Mouse (Mus musculus): ENCODE measurements around the gene Arhgap24.
A peak's percentile ranks its signal among the peaks of the same experiment; 100 is the strongest.

Gene Arhgap24

DNA sequence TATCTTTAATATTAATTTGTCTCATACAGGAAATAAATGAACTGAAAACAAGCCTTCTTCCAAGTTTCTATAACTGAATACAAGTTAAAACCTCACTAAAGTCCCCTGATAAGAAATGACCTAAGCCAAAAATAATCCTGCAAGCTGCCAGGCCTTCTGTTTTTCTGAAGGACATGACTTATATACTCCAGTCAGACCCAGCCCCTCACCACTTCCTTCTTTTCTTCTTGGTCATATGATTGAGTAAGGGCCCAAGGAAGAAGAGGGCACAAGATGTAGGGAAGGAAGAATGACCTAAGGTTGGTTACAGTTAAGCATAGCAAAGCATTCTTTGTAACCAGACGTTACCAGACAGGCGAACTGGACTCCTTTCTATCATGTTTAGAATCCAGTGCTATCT lies 21.1 kb downstream of the Arhgap24 start:
- no peak for DNase-seq (ENCODE audit: low spot score in 2 of 2)

DNA sequence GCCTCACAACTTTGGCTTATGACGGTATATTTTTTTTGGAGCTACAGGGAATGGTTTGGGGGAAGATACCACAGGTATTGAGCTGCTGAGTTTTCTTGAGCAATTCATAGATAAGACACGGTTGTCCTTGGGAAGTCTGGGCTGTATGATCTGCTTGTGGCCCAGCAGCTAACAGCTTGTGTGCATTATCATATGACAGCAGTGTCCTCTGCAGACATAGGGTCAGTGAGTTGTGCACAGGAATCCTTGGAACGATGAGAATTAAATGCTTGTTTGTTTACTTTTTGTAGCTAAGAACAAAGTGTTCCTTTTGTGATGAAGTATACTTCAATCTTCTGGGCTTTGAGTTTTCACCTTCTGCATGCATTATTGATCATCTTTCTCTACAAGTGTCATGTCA lies 21.9 kb downstream of the Arhgap24 start:
- no peak for DNase-seq (ENCODE audit: low spot score in 2 of 2)

DNA sequence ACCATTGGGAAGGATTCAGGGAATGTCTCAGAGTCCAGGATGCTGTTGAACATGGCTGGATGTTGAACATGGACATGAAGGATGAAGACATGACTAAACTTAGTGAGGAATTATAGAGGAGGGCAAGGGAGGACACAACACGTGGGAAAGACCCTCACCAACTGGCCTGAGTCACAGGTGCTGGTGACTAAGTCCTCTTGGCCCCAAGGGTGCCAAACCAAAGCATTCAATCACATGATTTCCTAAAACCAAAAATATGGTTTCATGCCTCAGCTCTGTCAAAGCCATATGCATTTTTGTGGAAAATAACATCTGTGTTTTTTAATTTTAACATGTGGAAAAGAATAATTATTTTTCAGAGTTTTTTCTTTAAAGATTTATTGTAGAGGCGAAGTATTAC lies 22.7 kb downstream of the Arhgap24 start:
- no peak for DNase-seq (ENCODE audit: low spot score in 2 of 2)

DNA sequence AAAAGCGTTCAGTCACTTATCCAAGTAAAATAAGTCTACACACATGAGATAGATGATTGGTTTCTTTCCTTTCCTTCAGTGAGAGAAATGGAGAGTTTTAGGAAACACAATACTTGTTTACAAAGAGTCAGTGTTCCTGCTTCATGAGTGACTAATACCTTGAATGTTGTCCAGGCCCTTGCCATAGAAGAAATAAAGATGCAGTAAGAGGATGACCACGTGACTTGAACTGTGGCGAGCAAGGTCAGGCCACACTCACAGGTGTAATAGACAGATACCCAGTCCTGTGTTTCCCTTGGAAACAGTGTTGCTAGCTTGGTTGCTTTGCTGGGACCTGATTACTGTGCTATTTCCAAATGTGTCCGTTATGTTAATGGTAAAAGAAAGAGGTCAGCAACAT lies 23.4 kb downstream of the Arhgap24 start:
- no peak for DNase-seq (ENCODE audit: low spot score in 2 of 2)

DNA sequence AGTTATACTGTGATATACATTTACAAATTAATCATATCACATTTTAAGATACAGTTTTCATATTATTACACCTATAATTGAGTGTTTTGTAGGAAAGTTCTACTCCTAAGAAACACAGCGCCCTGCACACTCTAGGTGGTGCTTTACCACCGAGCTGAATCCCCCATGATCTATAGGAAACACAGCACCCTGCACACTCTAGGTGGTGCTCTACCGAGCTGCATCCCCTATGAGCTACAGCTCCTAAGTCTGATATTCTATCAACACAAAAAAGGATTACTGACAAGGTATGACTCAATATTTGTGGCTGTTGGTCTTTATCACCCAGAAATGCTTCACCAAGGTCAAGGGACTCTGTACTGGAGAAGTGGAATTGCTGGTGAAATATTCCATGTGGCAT lies 27.0 kb downstream of the Arhgap24 start:
- DNase-seq (ENCODE audit: low spot score in 2 of 2), result no peak

DNA sequence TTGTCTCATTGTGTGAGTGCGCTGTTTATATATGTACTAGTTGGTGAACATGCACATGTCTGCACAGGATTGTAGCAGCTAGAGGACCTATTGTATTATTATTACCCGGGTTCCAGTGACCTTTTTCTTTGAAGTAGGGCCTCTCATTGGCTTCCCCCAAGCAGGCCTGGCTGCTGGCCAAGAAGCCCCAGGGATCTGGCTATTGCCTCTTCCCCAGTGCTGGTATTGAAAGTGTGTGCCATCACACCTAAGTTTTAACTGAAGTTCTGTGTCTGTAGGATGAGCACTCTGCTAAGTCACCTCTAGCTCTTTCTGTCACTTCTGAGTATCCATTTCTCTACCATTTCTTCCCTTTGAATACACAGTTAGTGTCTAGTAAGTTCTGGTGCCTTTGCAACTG lies 28.2 kb downstream of the Arhgap24 start:
- no peak for DNase-seq (ENCODE audit: low spot score in 2 of 2)

DNA sequence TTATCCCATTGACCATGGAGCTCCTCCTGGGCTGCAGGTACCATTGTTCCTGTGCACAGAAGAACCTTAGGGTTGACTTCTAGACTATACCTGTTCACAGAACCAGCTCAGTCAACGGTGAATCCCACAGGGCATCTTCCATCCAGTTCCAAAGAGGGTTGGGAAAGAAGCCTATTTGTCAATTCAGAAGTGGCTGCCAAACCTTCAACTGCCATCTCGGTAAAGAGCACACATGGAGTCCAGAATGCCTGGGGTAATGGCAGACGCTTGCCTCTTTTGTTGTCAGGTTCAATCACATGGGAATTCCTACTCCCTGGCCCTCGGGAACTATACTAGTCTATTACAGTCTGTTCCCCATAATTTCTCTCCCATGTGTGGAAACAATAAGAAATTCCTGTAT lies 30.5 kb downstream of the Arhgap24 start:
- peak in 1 of 2 experiments; percentile 26 for DNase-seq (ENCODE audit: low spot score in 2 of 2)

DNA sequence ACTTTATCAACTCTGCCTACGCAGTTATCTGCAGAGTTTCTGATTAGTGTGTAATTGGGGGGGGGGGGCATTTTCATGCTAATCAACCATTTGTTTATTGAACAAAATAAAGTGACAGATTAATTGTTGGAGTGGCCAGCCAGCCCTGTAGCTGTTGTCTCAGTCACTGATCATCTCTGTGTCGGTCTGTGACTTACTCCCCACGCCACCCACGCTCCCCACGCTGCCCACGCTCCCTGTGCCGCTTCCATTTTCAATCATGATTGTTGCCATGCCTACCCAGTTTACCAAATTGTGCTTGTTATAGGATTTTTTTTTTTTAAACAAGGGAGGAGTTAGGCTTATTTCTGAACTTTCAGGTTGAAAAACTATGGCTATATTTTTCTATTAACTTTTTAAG lies 34.3 kb downstream of the Arhgap24 start:
- DNase-seq (ENCODE audit: low spot score in 2 of 2), result no peak

DNA sequence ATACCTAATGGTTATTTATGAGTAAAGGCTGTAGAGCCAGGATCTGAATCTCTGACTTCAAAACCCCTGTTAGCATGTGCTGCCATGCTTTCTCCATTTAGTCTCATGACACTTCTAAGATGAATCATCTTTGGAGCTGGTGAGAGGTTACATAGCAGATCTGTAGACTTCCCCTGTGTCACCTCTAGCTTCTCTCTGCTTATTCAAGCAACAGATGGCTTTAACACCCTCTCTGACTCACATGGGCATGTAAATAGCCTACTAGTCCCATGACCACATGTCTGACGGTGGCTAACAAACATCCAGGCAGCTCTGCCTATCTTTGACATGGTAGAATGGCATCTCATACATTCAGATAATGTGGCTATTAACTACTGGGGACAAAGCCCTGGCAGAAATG lies 39.3 kb downstream of the Arhgap24 start:
- DNase-seq (ENCODE audit: low spot score in 2 of 2), result no peak

DNA sequence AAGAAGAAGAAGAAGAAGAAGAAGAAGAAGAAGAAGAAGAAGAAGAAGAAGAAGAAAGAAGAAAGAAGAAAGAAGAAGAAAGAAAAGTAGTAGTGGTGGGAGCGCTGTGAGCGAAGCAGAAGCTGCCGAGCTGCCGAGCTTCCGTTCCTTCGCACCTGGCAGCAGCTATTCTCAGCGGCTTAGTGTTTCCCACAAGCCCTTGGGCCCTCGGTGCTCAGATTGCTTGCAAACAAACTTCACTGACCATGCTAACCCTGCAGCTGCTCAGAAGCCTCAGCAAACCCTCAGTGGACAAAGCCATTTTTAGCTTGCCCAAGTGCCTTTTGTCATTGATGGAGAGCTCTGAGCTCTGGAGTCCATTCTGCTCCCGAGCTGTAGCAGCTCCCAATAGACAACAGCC lies 54.1 kb downstream of the Arhgap24 start:
- no peak for DNase-seq (ENCODE audit: low spot score in 2 of 2)

DNA sequence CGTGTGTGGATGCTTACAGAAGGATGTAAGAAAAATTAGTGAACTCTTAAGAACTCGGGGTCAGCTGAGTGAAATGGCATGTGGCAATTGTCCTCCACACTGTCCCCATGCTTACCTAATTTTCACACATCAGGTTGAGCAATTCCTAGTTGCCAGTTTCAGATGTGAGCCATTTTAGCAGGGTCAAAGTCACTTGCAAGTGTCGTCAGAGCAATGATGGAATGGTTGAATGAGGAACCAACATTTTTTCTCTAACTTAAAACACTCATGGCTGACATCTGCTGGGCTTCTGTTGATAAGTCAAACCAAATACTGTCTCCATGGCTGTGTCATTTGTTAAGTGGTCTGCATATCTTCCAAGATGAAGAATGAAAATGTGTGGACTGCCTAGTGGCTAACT lies 56.6 kb downstream of the Arhgap24 start:
- no peak for DNase-seq (ENCODE audit: low spot score in 2 of 2)

DNA sequence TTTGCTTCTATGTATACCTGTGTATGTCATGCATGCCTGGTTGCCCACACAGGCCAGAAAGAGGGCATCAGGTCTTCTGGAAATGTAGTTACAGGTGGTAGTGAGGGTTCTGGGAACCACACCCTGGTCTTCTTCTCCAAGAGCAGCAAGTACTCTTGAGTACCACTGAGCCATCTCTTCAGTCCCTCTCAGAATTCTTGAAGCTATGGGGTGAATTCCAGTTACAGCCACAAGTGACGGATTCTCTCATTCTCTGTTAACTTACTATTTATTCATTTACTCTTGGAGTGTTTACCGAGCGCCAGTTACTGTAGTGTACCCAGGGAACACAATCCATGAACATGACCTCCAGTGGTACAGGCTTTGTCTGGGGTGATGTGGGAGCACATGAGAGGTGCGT lies 65.1 kb downstream of the Arhgap24 start:
- DNase-seq (ENCODE audit: low spot score in 2 of 2), result no peak

DNA sequence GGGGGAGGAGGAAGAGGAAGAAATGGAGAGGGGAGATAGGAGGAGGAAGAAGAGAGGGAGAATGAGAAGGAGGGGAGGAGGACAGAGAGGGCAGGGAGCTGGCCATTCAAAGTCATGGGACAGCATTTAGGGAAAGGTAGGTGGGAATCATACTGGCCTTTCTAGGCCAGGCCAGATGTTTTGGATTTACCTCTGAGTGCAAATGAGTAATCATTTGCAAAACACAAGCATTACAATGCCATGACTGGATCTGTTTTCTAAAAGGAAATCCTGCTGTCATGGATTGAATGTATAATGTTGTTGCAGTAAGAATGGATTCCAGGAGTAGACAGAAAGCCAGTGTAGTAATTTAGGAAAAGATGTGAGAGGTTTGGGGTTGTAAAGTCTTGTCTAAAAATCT lies 66.6 kb downstream of the Arhgap24 start:
- DNase-seq (ENCODE audit: low spot score in 2 of 2), result no peak

DNA sequence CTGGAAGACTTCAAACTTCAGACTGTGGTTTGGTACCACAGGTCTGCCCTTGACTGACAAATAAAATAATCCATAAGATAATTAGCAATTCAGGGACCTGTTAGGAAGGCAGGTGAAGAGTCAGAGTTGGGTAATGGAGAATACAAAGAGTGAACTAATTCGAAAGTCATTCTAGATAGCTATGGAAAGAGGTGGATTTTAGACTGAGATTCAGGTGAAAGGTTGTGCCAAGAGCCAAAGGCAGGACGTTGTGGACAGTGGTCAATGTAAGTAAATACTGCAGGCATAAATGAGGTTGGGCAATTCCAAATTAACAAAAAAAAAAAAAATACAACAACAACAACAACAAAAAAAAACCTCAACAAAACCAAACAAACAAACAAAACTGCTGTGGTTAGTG lies 67.2 kb downstream of the Arhgap24 start:
- DNase-seq (ENCODE audit: low spot score in 2 of 2), result no peak

DNA sequence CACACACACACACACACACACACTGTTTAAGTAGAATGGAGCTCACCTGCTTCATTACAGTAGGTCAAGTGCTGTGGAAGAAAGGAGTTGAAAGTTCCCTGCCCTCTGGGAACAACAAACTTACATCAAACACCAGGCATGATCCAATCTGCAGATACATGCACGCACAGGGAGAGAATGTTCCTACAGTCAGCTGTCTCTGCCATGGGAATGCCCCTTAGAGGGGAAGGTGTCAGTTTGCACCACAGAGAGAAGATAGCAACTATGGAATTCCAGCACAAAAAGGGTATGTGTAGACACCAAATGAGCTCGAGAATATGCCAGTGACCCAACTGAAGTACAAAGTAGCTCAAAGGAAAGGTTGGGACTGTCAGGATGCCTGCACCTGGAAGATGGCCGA lies 69.0 kb downstream of the Arhgap24 start:
- DNase-seq (ENCODE audit: low spot score in 2 of 2), result no peak

DNA sequence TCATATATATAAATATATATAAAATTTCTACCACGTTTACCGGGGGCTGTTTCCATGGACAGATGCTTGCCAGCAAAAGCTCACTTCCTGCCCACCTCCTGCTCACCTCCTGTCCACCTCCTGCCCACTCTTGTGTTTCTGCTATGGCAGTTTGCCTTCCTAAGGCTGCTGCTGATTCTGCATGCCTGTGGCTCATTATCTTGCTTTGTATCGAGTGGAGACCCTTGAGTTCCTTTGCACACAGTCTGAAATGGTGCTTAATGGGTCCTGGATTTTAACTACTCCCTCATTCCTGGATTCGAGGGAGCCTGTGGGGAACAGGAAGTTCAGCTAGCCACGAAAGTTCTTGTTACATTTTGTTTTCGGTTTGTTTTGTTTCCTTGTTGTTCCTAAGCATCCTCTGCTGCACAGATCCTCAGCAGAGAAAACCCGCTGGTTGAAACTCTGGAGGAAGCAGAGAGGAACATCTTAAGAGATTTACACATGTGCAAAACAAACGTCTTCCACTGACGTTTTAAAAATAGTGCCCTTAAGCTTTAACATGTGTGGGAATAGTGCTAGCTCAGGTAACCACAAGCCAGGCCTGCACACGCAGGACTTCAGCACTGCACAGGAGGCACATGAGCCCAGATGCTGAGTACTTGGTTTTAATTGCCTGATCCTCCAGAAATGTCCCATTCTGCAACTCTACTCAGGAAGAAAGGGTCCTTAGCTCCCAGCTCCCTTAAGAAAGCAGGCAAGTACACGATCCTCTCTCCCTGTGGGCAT lies 69.9 kb downstream of the Arhgap24 start:
- DNase-seq (ENCODE audit: low spot score in 2 of 2), result no peak

DNA sequence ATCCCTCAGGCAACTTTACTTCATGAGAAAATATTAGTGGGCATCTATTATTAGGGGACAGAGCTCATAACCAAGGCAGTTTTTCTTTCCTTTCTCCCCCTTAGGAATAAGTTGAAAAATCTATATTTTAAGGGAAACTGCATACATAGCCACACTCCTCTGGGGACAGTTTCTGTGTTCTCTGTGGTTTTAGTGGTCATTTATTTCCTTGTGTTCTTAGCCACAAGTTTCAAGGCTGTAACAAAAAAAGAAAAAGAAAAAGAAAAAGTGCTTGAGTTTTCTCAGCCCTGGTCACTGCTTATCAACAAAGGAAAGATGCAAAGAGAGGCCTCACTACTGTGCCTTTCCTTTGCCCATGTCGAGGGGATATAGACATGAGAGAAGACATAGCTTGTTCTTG lies 71.3 kb downstream of the Arhgap24 start:
- DNase-seq (ENCODE audit: low spot score in 2 of 2), result no peak

DNA sequence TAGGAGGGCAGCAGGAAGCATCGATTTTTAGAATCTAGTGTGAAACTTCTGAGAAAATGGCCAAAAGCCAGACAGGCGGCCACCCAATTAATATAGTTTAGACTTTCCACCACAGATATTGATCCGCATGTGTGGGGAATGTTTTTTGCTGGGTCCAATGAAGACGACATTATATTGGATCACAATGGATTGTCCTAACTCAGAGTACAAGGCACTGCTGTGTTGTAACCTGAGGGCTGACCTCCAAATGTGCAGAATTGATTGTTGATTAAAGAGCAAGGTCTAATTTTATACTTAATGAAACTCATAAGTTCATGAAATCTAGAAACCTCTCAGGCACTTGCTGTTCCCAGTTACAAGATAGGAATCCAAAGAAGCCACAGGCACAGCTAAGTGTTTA lies 74.8 kb downstream of the Arhgap24 start:
- no peak for DNase-seq (ENCODE audit: low spot score in 2 of 2)

DNA sequence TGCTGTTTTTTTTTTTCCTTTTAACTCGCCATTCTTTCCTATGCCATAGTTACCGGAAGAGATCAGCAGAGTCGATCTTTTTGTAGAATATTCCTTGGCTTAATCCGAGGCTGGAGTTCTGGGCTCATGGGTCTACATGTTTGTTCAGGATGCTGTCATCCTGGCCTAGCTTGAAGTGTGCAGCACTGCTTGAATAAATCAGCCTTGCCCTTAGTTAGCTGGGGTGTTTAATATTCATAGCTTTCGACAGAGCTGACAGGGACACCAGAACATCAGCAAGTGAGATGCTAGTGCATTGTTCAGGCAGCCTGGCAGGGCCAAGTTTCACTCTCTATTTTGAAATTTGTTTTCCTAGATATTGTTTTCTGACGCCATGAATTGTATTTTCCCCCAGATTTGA lies 79.1 kb downstream of the Arhgap24 start:
- no peak for DNase-seq (ENCODE audit: low spot score in 2 of 2)

DNA sequence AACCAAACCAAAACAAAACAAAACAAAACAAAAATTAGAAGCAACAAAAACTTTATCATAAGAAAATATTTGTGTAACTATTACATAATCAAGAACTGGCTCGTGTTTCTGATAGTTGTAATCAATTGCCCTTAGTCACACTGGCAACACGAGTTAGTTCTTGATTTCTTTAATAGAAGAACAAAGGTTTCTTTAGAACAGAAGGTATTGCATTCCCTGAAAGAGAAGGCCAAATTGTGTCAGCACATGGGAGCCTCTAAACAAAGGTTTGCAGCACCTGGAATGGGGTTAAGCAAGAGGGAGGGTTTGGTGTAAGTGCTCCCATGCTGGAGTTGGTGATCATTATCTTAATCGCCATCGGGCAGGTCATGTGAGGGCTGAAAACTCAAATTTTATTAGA lies 82.8 kb downstream of the Arhgap24 start:
- no peak for DNase-seq (ENCODE audit: low spot score in 2 of 2)

DNA sequence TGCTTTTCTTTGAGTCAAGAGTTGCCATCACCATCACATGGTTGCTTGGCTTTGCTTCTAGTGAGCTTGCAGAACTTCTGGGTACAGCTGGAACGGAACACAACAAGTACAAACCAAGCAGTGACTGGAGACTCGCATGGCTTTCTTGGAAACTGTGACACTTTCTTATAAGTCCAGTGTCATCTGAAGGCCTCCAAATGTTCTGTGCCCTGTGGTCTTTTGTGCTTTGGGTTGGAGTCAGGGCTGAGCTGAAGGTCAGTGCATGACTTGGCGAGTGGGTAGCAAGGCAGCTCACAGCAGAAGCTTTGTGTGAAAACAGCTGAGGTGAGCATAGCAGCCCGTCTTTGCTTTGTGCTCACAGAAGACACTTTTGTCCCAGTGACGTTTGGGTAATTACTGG lies 87.6 kb downstream of the Arhgap24 start:
- no peak for DNase-seq (ENCODE audit: low spot score in 2 of 2)

DNA sequence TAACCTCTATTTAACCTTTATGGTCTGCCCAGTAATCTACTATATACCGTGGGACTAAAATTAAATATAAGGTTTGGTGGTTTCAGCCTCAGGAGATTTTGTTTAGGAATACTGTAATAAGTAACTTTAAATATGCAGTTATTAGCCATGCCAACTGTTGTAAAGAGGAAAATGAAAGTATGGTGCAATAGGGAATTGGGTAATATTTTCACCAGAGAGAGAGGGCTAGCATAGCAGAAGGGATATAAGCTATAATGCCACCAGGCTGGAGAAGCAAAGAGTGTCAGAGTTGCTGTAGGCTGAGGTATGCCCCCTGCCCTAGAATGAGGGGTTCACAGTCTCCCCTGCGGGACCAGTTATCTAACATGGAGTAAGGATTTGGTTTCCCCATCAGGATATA lies 90.3 kb downstream of the Arhgap24 start:
- DNase-seq (ENCODE audit: low spot score in 2 of 2), result no peak

DNA sequence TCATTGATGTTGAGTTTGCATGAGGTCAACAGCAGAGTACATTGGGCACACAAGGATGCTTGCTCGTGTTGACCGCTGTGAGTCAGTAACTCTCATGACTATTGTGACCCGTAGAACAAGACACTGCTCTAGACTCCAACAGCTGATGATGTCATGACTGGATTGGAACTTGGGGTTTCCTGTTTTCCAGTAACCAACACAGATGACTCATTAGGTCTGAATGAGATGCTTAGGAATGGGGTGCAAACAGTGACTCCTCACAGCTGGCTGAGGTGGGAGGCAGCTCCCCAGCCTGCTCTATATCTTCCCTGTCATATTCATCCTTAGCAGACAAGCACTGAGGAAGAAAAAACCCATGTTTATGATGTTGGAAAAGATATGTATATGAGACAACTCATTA lies 95.6 kb downstream of the Arhgap24 start:
- no peak for DNase-seq (ENCODE audit: low spot score in 2 of 2)

DNA sequence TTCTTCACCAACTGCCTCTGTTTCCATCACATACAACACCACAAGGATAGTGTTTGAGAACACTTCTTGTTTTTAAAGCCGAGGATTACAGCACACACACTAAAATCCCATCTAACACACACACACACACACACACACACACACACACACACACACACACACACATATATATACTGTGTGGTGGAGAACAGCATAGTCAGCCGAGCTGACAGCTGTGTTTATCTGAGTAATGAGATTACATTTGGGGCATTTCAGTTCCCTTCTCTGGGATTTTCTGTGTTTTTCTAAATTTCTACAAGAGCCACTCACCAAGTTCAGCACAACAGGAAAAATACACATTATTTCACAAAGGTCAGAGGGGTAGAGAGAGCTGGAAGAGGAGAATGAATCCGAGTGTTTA lies 96.5 kb downstream of the Arhgap24 start:
- no peak for DNase-seq (ENCODE audit: low spot score in 2 of 2)

Measured in spleen, postnatal 4 days (tissue).